Mouse (Mus musculus): ENCODE results near the gene Jarid2.

Jarid2 gene

DNA sequence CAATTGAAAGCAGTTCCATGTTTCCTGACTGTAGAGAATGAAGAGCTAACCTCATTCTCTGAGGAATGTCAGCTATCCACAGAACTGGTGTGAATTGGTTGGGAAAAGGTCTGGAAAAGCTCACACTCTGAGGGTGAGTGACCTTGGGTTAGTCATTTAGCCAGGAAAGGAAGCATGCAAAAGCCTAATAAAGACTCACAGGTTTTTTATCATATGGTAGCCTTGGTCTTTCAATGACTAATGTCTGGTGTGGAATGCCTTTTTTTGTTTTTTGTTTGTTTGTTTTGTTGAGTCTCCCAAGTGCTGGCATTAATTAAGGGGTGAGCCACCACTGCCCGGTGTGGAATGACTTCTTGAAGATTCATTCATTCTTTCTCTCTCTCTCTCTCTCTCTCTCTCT, 55.3 kb downstream of the Jarid2 start:
- no peak for DNase-seq

DNA sequence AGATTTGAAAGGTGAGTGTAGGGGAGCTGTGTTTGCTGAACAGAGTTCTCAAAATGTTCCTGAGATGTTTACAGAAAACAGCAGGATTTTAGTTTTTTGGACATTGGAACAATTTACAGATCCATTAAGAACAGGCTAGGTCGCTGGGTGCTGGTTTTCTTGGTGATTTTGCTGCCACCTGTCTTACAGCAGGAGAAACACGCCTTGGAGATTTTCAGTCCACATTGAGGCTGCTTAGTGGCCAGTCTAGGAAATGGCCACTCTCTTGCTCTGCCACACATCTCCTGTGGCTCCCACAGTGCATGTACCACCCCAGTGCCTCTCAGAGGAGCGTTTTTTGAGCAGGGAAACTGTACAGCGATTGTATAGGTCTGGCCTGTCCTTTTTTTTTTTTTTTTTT, 57.0 kb downstream of the Jarid2 start:
- DNase-seq, result peak; percentile 29

DNA sequence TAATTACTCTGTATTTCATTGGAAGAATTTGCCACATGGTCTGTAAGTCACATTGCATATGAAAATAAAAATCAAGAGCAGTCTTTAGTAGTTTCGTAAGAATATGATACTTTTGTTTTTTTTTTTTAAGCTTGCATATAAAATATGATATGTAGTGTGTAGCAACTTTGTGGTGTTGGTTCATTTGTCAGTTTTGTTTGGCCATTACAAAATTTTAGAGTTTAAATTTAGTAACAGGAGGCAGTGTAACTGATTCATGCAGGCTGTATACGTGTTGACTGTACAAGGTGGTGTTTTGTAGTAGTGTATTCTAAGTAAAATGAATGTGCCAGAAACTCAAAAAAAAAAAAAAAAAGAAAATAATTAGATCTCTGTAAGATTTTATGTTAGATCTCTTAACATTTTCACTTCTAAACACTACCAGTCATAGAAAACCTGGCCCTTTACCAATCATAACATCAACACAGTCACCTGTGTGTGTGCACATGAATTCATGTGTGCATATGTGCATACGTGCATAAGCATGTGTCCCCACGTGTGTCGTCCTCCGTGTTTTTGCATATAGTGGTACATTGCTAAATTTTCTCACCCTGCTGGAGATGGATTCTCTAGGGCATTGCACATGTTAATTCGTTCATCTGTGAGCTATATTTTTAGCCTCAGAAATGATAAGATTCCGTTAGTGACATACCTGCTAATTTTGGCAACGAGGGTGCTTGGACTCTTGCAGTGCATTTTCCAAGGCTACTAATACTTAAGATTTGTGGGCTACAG, 59.3 kb downstream of the Jarid2 start:
- no peak for DNase-seq

DNA sequence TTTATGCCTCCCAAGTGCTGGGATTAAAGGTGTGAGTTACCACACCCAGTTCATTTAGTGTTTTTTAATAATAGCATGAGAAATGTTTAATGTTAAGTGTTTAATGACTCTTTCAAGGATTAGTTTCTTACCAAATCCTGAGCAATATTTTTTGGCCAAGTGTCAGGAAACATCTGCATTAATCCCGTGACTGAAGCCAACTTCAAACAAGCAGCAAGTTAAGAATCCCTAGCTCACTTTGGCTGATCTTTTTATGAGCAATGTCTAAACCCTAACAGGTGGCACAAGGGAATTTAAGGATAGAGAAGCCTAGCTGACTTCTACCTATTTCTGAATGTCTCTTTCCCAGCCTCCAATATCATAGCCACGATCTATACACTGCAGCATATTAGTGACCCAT, 60.7 kb downstream of the Jarid2 start:
- DNase-seq, result no peak

DNA sequence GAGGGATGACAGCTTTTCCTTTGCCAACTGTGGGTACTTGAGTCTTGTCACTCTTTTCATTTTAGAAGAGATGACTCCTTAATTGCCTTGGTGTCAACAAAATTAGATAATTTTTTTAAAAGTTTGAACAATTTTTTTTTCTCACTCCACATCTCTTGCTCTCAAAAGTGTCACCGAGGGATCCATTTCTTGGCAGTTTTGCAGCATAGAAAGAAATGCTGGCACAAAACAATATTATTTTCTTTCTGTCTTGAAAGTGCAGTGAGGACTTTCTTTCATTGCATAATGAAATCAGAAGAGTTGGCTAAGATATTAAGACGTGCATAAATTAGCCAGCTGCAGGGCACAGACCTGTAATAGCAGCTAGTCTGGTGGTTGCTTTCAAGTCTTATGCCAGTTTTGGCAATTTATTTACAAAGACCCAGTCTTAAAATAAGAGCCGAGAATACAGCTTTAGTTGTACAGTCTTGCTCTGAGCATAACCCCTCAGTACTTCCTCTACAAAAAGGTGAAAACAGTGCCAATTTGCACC, 63.2 kb downstream of the Jarid2 start:
- no peak for DNase-seq

DNA sequence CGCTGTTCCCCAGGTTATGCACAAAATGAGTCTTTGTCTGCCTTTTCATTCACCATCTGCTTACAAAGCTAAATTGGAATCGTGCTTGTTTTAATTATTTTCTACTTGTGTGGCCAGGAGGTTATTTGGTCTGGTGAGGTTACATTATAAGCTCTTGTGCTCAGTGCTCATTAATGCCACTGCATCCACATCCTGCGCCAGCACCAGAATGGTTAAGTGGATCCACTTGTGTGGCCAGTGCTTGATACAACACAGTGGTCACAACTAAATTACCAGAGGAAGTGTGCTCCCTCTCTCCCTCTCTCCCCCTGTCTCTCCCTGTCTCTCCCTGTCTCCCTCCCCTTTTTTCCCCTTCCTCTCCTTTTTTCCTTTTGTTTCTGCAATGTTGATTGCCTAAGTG, 66.6 kb downstream of the Jarid2 start:
- DNase-seq, result no peak

DNA sequence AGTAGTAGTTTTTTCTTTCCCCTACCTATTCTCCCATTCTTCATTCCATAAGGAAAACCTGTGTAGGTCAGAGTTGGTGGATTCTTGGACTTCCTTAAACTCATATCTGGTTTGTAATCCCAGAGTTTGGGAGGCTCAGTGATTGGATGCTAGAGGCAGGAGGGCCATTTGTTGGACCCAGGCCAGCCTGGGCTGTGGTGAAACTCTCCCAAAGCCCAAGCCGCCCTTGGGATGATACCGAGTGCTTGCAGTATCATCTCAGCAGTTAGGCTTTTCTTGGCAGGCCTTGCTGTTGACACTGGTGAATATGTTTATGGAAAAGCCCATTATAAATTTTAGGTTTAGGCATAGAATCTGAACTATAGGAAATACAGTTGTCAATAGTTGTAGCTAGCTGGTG, 67.5 kb downstream of the Jarid2 start:
- DNase-seq, result no peak

DNA sequence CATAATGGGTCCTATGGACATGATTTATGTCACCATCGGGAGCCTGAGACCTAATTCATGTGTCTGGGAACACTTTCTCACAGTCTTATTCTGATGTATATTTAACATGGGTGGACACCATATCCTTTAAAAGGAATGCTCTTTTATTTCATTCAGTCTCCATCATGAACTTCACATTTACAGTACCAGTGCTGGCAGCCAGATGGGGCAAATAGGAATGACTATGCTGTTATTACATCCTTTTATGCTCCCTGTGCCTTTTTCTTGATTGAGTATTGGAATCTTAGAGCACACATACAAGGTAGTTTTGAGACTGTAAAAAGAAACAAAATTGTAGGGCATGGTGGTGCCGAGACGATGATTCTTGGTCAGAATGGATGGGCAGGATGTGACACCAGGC, 69.0 kb downstream of the Jarid2 start:
- no peak for DNase-seq

DNA sequence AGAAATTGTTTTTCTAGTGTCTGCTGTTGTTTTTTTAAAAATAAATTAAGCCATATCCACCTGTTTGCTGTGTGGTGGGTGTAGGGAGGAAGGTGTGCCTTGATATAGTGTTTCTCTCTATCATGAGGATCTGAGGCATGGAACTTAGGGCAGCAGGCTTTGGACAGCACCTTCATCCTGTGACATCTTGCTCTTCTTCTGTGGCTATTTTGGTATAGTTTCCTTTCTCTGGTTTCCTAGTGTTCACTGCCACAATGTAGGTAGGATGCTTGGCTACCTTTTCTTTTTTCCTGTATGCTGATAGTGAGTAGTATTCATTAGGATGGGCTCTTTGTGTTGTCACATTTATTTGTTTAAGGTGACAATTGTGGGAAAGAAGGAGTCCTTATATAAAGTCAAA, 69.9 kb downstream of the Jarid2 start:
- DNase-seq, result no peak

DNA sequence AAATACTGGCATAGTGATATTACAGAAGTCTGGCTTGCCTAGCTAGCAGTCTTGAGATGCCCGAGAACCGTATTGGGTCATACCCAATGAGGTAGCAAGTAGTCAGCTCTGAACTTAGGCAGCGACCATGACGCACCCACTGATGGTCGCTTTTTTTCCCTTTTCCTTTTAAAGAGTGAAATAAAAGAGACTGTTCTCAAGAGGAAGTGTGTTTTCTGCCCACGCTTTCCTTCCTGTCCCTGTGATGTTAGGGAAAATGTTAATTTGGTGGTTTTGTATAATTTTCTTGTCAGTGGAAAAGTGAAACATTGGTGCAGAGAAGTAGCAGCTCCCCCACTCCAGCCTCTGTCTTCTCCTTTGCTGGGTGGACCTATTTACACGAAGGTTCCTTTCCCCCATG, 70.8 kb downstream of the Jarid2 start:
- peak; percentile 58 for DNase-seq

DNA sequence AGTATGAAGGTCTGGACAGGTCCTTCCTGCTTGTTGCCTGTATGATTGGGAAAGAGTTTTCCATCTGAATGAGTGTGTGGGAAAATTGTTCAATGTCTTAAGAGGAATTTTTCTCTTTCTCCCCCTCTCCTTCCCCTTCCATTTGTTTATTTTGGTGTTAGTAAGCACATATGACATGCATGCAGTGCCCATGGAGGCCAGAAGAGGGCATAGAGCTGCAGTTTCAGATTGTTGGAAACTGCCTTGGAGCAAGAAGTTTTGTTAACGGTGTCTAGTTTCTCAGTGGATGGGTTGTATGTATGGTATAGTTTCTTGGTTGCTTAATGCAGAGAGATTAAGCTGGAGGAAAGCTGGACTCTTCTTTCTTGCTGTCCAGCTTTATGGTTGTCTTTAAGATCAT, 75.6 kb downstream of the Jarid2 start:
- DNase-seq, result no peak

DNA sequence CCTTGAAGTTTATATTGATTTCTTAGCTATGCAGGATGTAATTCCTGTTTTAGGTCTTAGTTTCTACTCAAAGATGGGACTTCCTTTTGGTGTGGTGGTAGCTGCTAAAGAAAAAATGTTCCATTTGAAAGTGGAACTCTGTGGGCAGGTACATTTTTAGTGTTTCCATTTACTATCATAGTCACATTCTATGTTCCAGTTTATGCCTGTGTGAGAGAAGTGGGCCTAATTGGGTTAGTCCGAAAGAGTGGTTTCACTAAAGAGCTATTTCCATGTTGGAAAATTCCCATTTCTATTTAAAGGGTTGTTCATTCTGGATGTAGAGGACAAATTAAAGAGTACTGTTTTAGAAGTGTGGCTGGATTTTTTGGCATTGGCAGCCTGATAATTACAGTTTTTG, 79.0 kb downstream of the Jarid2 start:
- no peak for DNase-seq

DNA sequence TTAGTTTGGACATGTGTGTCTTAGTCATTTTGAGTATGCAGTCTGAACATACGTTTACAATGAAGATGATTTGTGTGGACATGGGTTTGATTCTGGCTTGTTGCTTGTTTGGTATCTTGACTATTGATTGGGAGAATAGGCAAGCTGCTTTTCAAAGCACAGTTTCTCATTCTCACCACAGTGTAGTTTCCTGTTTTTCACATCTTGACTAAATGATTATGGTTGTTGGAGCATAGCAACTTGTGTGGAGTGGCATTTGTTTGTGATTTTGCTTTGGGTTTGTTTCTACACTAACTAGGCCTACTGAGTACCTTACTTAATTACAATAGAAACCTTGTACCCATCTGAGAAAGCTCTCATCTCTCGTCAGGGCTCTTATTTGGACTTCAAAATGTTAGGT, 81.7 kb downstream of the Jarid2 start:
- DNase-seq, result no peak

DNA sequence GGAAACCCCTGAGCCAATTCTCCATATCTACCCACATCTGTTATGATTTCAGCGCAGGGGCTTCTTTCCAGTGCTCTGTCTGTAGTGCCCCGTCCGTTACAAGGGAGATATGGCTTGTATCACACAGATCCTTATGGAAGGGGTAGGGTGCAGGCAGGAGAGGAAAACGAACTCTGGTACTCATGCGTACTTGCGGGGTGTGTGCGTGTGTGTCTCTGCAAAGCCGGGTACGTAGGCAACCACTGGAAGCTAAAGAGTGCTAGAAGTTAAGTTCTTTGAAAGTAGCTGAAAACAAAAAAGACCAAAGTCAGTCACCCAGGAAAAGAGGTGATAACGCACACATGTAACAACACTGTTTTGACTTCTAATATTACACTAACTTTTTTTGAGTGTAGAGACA, 82.3 kb downstream of the Jarid2 start:
- no peak for DNase-seq

DNA sequence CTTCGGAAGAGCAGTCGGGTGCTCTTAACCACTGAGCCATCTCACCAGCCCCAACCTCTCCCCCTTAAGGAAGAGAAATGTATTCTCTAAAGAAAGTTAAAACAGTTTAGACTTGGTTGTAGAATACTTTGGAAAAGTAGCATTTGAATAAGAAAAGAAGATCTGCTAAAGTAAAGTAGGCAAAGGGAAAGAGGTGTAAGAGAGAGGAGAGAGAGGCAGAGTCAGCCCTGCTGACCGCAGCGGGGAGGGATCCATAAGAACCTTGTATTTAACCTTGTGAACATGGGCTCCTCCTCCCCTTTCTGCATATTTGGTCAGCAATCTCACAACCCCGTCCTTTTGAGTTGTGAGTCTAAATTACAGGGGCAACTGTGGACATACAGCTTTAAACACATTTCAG, 83.1 kb downstream of the Jarid2 start:
- no peak for DNase-seq

DNA sequence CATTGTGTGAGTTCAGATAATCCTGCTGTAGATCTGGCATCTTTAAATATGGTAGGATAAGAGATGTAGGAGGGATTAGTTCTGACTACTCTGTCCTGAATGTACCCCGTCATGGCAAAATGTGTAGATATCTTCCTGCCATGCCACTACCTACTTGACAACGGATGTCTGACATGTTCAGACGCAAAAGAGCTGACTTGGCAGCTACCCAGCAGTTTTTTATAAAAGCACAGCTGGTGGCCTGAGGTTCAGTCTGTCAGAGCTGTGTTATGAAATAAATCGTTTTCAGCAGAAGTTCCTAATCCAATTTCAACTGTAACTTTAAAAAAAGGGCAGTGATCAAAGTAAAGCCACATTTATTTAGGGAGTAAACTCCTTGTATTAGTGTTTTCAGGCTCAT, 90.1 kb downstream of the Jarid2 start:
- DNase-seq, result peak; percentile 21

DNA sequence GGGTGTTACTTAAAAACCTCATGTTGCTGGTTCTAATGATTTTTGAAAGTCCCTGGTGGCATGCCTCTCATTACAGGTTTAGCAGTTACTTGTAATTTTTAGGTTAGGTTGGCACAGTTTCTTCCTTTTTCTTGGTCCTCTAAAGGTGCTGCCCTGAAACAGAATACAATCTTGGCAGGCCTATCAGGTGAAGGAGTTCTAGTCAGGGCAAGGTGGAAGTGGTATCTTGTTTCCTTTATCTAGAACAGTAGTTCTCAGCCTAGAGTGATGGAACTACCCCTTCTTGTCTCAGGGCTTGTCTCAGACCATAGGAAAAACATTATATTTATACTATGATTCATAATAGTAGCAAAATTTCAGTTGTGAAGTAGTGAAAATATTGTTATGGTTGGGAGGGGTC, 93.3 kb downstream of the Jarid2 start:
- DNase-seq, result no peak

DNA sequence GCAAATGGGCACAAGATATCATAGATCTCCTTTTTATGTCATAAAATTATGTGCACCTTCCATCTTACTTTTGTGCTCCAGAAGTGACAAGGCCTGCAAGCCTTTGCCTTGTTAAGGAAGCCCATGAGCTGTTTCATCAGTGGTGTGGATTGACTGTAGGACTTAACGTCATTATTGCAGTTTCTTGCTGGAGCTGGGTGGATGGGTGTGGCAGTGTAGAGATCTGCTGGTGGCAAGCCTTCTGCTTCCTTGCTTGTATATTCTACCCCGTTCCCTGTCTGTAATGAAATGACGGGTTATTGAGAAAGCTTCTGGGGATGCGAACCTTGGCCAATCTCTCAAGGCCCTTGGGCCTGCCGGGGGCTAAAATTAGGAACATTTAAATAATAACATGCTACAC, 99.6 kb downstream of the Jarid2 start:
- no peak for DNase-seq

DNA sequence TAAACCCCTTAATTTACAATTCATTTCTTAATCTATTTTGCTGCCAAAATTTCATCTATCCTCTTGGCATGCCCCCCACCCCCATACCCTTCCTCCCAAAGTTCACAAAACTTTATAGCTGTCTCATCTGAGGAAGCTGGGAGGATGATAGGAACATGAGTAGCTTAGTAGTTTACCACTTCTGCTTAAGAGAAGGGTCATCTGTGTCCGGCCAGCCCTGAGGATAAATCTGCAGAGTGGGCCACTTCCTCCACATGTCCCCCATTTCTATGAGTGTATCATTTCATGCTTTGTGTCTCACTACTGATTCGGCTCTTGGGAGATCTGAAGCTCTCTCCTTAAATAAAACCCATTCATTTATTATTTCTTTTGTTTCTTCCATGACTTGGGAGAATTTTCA, 102.8 kb downstream of the Jarid2 start:
- DNase-seq, result no peak

DNA sequence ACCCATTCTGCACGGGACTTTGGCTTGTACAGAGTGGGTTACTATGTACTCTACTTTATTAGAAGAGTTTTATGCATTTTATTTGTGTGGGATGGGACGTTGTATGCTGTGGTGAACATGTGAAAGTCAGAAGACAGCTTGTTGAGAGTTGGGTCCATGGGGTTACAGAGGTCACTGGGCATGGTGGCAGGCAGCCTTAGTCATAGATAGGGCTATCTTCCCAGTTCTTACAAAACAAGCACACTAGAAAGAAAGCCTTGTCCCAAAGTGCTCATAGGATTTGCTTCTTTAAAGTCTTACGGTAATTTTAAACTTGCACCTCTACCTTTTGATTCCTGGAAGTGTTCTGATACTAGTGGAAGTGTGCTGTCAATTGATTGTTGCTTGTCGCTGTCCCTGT, 103.6 kb downstream of the Jarid2 start:
- DNase-seq, result no peak

DNA sequence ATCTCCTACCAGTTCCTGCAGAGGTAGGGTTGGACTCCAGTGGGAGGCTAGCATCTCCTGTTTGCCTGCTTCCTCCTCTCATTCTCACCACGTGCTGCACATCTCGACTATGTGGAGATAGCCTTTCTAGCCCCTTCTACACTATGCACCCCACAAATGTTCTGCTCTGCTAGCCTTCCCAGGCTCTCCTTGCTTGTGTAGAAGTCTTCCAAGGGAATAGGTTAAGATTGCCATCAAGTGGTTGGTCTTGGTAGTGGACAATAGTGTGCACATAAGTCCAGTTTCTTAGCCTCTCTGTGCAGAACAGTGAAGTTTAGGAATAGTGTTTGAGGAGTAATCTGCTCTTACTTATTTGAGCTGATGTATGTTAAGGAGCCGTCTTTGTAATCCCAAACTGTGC, 104.1 kb downstream of the Jarid2 start:
- peak; percentile 37 for DNase-seq

DNA sequence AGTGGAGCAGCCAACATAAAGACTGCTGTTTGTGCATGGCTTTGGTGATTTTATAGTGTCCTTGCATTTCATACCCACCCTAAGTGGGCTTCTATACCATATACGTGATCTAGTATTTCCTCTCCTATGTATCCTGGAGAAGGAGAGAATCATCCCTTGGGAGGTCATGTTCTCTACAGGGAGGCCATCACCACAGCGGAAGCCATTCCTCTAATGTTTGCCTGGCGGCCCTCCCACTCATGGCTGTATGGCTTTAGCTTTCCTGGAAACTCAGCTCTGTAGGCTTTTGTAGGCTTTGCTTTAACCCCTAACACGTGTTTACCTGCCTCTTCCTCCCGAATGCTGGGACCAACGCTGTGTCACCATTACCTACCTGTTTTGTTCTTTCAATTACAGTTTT, 108.2 kb downstream of the Jarid2 start:
- no peak for DNase-seq

DNA sequence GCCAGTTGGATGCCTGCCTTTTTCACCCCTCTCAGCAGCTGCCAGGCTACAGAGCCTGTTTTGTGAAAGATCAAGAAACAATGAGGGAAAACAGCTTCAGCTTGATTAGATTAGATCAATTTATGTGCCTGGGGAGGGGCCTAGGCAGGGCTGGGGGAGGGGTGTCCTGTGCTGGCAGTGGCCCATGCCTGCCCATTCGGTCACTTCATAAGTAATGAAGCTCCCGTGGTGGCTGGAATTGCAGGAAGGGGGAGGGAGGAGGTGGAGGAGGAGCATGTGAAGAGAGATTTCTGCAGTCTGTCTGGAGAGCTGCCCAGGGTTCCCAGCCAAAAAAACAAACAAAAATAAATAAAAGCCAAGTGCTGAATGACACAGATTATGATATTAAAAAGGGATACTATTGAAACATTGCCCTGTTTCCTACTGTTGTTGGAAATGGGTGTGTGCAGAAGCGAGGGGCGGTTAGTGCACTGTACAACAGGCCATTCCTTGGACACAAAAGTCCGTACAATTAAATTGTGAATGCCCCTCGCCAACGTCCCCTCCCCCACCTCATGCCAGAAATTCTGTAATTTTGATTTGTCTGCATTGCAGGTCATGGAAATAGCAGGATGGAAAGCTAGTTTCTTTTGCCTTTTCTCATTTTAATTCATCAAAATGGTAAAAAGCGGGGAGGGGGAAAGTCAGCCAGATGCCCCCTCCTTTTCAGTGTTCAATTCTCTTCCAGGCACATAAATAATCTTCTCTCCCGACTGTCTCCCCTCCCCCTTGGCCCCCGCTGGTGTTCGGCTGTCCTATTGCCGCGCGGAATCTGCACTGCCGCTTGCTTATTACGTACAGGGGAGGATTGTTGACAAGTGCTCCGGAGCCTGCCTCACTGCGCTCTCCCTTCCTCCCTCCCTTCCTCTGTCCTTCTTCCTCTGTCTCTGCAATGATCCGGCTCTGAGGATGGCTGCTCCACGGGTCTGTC, 110.9 kb downstream of the Jarid2 start:
- peak; percentile 82 for DNase-seq

DNA sequence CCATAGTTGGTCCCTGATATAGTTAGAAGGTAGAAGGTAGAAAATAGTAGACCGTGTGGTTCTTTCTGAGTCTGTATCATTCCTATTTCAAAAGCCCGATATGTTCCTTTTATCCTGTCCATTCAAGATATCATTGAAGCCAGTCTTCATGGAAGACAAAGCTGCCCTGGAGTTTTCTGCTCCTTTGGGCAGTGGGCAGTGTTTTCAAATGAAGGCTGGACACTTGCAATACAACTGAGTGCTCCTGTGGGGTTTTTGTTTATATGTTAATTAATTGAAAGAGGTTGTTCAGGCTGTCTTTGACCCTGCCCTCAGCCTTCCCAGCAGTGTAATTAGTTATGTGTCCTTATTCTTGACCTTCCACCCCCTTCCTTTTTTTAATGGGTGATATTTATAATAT, 122.2 kb downstream of the Jarid2 start:
- no peak for DNase-seq
